Mouse (Mus musculus) cerebellum, adult 11-12 months (tissue): ENCODE data around the gene Psen1.

Experiments used
- DNase-seq: peaks from one replicate; pipeline ENCODE4 v3.0.0; 2022

The Psen1 gene

DNA sequence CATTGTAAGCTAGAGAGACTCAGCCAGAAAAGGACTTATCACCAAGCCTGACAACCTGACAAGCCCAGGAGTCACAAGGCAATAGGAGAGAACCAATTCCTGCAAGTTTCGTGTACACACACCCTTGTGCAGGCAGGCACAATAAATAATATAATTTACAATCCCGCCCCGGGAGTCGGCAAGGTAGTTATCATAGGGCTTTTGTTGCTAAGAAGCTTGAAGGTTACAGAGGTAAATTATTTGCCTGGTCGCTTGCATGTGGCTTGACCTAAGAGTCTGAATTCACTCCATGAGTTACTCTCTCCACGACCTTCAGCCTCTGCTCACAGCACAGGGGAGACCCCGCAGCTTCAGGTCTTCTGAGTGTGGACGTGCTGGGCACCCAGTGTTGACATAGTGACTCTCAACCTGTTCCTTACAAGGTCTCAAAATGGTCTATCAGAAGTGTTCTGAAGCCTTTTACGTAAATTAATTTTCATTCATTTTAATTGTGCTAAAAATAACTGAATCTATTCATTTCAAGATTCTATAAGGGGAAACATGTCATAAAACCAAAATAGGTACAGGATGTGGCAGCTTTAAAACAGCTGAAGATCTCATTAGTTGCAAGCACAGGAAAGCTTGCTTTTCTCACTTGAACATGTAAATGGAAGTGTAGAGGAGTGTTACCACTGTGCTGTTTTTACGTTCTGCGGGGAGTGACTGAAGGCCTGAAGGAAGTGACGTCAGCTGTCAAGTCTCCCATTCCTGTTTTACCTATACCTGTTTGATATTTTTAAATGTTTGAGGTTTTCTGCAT lies 38.8 kb downstream of the Psen1 start:
- DNase-seq, result no peak

DNA sequence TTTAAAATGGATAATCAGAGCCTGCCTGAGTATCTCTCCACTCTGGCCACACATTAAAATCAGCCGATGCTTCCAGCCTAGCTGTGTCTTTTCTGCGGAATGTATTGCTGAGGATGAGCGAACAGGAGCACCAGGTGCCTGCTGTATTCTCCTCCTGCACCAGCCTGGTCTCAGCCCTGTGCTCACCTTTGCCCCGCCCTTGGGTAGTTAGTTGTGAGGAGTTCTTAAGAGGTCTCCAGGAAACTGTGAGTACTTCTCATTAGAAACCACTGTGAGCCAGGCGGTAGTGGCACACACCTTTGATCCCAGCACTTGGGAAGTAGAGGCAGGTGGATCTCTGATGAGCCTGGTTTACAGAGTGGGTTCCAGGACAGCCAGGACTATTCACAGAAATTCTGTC lies 44.3 kb downstream of the Psen1 start:
- no peak for DNase-seq

DNA sequence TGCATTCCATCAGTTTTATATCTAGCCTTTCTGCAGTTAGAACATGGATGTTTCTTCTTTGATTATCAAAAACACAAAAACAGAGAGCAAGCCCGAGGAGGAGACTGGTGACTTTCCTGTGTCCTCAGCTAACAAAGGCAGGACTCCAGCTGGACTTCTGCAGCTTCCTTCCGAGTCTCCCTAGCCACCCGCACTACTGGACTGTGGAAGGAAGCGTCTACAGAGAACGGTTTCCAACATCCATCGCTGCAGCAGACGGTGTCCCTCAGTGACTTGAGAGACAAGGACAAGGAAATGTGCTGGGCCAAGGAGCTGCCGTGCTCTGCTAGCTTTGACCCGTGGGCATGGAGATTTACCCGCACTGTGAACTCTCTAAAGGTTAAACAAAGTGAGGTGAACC lies 46.1 kb downstream of the Psen1 start:
- DNase-seq, result no peak

DNA sequence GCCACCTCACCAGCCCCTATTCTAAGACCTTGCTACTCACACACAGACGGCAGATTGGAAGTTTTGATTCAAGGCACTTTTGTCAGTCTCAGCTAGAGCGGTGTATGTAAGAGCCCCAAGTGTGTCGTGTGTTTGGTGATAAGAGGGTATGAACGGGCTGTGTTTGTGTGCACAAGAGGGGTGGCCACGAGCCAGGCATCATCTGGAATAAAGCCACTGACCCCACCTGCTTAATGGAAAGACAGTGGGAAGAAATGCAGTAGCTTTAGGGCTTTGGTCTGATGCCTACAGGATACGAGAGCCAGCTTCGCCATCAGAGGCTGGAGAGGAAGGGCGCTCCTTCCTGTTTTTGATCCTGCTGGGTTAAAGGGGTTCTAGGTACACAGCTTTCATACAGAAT lies 48.3 kb downstream of the Psen1 start:
- no peak for DNase-seq

DNA sequence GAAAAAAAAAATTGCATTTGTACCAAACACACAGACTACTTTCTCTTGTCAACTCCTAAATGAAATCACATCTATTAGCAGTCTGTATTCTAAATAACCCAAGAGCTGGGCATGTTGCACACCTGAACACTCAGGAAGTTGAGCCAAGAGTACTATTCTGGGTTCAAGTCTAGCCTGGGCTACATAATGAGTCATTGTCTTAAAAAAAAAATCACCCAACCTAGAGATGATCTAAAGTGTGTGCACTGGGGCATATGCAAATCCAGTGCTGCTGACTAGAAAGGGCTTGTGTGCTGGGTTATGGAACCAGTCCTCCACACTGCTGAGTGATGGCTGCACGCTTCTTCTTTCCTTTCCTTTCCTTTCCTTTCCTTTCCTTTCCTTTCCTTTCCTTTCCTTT lies 50.7 kb downstream of the Psen1 start:
- DNase-seq, result no peak

DNA sequence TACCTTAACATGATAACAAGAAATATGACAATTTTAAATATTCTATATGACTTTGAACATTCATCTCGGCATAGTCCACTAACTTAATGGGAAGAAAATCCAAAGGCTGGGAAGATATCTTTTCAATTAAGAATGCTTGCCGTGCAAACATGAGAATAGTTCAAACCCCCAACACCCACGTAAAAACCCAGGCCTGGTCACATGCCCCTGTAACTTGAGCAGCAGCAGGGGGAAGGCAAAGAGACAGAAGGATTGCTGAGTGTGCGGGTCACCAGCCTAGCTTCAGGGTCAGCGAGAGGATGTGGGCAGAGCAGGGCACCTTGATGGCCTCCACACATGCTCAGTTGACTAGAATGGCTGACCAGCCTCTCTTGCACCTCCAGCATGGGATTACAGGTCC lies 53.8 kb downstream of the Psen1 start:
- no peak for DNase-seq

DNA sequence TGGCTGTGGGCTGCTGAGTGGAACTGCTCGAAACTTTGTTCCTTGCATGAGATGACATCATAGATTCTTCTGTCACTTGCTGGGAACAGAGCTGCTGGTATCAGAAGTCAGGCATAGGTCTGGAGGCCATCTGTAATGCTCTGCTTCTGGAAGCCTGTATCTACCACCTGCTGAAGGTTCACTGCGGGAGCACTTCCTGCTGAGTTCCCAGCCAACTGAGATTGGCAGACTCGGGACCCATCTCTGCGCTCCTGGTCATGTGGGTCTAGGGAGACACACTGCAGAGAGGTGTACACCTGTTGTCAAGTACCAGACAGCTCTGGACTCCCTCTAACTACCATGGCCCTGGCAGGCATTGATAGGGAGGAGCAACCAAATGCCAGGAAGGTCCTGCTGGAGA lies 54.9 kb downstream of the Psen1 start:
- DNase-seq, result peak; percentile 53

DNA sequence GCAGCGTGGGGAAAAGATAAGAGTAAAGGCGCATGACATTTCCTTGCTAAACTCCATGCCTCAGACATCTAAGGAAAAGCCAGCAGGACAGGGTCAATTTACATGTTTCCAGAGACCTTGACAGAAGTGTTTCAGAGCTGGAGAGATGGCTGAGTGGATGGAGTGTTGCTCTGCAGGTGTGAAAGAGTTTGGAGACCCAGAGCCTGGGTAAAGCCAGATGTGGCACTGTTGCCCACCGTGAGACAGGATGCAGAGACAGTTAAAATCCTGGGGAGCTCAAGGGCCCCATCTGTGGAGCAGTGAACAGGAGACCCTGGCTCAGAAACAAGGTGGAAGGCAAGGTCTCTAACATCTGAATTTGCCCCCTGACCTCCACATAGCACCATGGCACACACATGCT lies 55.8 kb downstream of the Psen1 start:
- DNase-seq, result no peak

DNA sequence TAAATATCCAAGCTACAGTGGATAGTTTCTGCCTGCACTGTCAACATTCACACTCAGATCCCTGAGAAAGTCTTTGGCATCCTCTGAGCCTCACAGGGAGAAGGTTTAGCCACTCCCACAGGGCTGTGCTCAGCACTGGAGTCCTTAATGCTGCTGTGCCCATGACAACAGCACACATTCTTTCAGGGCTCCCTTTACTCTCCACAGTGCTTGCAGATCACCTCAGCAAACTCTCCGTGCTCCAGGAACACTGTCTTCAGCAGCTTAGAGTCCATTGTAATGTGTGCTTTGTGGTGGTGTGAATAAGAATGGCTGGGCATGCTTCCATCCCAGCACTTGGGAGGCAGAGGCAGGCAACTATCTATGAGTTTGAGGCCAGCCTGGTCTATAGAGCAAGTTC lies 61.2 kb downstream of the Psen1 start:
- DNase-seq, result no peak

DNA sequence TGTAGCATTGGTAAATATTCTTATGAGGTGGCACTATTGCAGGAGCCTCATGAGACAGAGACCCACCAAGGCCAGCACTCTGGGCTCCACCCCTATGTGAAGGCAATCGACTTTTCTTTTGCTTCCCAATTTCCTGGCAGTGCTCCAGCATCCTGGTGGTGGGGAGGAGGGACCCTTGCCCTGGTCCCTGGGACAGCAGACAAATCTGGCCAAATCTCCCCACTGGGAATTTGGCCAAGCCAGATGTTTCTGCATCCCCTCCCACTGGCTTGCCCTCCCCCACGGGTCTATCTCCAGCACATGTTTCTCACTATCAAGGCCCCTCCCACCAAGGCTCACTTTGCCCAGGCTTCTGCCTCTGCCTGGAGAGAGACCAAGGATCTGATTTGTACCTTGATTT lies 64.5 kb downstream of the Psen1 start:
- no peak for DNase-seq

DNA sequence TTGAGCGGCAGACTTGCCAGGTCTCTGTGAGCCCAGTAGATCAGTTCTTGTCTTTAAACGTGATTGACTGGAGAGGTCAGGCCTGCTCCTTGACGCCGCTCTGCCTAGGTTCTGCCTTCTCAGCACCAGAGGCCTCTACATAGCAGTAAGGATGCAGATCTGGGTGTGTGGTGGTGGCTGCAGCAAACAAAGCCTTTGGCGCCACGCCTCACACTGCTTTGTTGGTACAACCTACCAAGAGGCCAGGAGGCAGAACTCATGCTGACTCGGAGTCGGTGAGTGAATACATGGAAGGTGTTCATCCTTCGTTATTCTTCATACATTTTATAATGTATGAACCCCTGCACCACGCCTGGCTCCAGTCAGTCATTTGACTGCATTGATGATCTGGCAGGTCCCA lies 70.8 kb downstream of the Psen1 start:
- no peak for DNase-seq

DNA sequence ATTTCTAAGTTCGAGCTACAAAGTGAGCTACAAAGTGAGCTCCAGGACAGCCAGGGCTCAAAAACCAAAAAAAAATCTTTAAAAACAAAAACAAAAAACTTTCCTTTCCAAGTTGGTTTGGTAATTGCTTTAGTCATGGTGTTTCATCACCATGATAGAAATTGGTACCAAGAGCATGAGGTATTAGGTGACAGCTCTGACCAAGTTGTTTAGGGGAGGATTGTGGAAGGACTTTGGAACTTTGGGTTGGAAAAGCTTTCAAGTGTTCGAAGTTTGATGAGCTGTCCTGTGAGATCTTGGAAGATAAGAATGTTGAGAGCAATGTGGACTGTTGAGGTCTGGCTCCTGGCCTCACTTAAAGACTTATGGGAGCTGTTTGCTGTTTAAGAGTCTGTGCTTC lies 72.2 kb downstream of the Psen1 start:
- no peak for DNase-seq

DNA sequence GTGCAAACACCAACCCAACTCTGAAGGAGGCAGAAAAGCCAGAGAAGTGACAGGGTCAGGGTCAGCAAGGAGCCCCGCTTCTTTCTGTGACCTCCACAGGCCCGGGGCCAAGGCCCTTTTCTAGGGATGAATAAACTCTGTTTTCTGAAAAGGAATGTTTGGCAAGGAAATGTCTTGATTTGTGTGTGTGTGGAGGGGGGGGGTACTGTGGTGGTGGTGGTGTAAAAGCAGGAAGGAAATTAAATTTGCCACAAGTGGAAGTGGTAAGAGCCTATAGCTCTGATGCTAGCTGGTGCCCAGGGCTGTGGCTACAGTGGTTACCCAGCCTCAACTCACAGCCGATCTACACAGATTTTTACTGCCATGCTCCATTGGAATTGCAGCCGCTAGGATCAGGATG lies 74.8 kb downstream of the Psen1 start:
- DNase-seq, result no peak

DNA sequence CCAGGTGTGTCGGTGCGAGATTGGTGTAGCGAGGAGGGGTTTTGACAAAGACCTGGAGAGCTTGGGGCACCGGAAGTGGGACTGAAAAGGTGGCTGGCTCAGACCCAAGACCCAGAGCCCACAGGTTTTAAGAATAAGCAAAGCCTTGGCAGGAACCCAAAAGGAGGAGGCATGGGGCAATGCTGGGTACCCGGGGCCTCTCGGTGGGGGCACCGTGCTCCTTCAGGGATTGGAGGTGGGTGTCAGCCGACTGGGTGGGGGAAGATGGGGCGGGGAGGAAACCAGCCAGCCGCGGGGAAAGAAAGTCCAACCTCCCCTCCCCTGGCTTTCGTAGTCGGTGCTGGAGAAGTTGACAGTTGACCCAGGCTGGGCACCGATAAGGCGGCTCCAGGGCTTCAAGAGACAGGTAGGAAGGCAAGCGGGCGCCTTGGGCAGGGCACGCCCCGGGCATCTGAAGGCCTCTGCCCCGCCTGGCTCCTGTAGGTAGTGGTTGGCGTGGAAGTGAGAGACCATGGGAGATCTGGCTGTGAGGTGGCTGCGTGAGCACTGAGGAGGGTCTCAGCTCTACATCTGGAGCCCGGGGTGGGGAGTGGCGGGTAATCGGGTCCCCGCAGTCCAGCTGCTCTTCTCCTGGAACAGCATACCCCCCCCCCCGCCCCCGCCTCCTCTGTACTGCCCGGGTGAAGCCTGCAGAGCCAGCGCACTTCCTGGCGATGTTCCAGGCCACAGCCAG lies 75.5 kb downstream of the Psen1 start, which contains the start of gene Papln:
TSS of gene Papln (plus strand) at position 324 of the 733 bp plus-strand sequence.
- DNase-seq, result no peak

DNA sequence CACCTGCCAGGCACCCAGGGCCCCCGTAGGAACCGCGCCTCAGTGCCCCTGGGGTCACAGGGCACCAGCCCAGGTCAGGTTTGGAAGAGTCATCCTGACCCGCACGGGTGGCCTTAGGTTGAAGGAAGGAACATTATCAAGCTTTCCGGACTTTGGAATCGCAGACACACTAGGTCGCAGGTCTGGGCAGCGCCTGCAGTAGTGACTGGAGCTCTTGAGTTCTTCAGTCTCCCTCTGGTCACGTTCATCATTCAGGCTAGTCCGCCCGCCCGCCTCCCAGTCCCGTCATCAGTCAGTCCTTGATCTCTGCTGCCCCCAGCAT lies 76.1 kb downstream of the Psen1 start:
- no peak for DNase-seq

DNA sequence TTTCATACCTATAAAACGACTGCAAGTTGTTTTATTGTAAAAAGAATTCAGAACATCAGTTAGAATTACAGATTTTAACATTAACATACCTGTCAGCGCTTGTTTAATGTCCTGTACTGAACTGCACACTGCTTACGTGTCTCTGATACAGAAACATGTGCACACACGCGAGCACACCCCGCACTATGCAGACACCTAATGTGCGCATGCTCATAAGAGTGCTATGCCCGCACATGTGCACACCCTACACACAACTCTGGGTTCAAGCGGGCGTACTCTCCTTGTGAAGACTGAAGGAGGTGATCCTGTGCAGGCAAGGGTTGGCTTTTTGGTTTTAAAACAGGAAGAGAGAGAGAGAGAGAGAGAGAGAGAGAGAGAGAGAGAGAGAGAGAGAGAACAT lies 76.6 kb downstream of the Psen1 start:
- no peak for DNase-seq

DNA sequence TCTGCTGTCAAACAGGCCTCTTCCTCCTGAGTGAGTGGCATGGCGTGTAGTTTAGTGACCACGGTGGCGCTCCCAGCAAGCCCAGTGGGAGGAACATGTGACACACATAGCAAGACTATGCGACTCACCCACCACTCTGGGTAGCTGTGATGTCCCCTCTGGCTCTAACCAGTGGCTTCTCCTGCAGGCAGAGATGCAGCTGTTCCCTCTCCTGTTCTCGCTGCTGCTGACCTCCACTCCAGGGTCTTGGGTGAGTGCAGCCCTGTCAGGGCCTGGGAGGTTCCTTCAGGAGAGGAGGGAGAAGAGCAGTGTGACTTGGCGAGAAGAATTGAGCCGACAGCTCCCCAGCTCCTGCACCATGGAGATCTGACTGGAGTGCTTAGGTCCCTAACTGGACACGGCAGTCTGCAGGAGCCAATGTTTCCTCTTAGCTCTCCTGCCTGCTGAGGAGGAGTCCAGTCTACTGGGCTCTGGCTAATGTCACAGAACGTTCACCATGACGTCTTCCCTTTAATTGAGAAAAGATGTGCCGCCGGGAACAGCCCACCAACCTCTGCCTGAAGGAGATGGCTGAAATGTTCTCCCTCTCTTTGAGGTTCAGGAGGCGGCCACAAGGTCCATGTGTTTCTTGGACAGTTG lies 78.1 kb downstream of the Psen1 start:
- no peak for DNase-seq

DNA sequence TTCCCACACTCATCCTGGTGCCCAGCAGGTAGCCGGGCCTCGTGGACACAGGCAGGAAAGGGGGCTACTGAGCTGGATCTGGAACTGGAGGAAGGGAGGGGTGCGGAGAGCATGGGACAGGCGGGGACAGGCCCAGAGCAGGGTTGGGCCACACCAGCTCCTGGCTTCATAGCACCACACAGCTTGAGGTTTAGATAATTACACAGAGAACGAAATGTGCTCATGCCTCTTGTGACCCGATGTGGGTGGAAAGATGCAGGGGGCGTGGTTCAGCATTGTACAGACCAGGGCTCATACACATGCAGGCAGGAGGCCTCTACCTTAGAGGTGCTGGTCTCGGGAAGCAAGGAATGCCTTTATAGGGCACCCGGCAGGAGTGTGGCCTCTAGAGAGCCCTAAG lies 79.9 kb downstream of the Psen1 start:
- DNase-seq, result no peak

DNA sequence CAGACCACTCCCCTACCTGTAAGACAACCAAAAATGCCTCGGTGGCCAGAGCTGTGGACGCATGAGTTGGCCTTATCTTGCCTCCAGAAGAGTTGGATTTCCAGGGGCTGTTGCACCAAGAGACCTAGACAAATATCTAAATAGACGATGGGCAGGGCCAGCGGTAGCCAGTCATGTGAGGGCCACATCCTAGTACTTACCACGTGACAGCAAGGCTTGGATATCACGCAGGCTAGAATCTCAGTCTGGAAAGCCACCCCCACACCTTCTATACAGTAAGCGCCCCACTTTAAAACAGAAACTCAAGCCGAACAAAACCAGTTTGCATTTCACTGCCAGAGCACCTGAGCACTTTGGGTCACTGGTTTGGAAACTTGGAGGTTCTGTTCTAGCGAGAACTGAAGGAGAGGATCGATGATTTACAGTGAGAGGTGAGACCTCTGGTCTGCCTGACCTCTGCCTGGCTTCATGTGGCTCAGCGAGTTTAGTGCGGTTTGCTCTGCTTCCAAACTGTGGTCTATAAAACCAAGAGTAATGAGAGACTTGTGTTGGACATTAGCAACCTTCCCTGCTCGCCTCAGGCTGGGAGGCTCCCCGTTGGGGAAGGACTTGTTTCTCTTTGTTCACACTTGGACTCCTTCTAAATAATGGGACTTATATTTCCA lies 80.4 kb downstream of the Psen1 start:
- DNase-seq, result no peak

DNA sequence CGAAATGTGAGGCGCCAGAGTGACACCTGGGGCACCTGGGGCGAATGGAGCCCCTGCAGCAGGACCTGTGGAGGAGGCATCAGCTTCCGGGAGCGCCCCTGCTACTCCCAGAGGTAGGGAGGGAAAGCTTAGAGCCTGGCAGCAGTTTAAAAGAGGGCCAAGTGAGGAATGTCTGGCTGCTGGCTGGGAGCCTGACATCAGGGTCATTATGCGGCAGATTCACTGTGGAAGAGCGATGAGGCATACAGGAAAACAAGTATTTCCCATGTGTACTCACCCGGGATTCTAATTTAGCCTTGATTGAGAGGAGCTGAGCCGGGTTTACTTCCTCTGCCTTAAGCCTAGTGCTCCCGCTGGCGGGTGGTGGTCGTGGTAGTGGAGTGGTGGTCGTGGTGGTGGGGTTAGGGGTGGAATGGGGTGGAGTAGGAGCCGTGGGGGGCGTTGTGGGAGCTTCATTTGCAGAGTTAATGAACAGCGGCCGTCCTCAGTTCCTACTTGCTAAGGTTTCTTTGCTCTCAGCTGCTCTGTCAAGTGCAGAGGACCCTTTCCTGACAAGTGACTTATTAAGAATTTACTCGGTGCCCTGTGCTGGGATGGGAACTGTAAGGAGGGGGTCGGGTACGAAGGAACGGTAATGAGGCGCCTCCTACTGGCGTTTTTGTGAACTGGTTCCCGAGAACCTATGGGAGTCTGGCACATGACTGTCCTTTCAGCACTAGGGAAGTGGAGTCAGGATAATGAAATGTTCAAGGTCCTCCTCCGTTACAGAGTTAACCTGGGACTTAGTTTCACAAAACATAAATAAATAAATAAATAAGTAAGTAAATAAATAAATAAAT lies 82.7 kb downstream of the Psen1 start:
- DNase-seq, result no peak

DNA sequence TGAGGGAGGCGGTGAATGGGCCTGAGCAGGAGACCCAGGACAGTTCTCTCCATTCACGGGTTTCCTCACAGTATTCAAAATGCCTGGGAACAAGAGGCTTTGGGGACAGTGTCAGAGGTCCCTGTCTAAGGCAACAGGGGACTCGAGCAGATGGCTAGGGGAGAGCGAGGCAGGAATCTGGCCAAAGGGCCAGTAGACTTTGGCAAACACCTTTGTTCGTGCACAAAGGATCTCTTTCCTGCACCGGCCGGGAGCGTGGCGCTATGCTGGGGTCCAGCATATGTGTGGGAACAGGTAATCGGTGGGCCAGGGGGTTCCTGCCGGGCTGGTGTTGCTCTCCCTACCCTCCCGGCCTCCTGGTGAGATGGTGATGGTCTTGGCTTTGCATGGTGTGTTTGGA lies 87.7 kb downstream of the Psen1 start:
- DNase-seq, result no peak

DNA sequence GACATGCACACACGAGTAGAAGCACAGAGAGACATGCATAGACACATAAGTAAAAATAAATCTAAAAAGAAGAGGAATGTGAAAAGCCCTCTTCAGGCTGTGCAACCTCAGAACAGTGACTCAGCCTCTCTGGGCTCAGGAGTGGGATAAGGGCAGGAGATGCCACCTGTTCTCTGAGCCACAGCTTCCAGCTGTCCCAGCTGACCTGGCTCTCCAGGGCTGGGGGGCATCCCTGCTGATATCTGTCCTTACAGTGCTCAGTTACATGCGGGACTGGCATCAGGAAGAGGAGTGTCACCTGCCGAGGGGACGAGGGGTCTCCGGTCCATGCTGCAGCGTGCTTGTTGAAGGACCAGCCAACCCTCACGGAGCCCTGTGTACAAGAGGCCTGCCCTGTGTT lies 88.8 kb downstream of the Psen1 start:
- DNase-seq, result no peak

DNA sequence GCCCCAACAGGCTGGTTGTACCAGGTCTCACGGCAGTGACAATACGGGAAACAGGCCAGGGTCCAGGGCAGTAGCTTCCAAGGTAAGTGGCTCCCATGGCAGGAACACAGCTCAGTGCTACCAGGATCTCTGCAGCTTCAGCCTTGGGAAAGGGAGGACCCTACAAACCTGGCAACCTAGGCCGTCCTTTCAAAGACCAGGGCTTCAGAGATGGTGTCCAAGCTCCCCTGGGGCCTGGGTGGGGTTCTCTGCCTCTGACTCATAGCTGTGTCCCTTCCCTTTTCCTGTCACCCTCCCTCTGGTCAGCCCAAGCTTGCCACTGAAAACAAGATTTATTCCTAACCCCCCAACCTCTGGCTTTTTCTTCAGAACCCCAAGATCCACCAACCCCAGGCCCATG lies 92.2 kb downstream of the Psen1 start:
- no peak for DNase-seq
